Mouse (Mus musculus) layer of hippocampus, postnatal 14 days (tissue): ENCODE measurements around the gene Nrcam. TPM values are rescaled to one million over a fixed set of nuclear protein-coding genes. Genes with fewer than 3 reads are reported as not detected.
A peak's percentile ranks its signal among the peaks of the same experiment; 100 is the strongest.

ENCODE experiments used
- DNase-seq, 2 experiments: peaks; one replicate each; pipeline ENCODE4 v3.0.0; 2021 to 2022; ENCODE audit warnings: low spot score in 2 of 2, mixed read lengths in 1 of 2
- total RNA-seq, 2 experiments: library from RNA; stranded (reverse); gene quantifications; 2 replicates each; pipeline ENCODE4 v1.2.3; 2021

The Nrcam gene
- total RNA-seq, 2 experiments from 2014 or later = 447 to 466 TPM

DNA sequence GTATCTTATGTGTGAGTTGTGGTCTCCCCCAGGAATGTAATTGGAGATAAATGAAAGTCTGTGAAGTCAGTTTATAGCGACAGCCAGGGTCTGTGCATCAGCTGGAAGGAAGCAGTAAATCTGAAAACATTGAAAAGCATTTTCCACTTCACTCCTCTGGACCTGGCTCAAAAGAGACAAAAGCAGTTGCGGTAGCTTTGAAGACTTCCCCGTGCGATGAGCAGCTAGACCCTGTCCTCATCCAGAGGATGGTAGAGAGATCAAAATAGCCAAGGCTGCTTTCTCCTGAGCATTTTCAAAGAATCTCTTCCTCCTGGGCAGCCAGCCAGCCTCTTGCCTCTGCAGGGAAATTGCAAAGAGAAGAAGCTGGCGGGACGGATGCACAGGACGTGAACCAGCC is 102.3 kb downstream of the Nrcam start:
- DNase-seq = peak in 1 of 2 experiments; percentile 44

DNA sequence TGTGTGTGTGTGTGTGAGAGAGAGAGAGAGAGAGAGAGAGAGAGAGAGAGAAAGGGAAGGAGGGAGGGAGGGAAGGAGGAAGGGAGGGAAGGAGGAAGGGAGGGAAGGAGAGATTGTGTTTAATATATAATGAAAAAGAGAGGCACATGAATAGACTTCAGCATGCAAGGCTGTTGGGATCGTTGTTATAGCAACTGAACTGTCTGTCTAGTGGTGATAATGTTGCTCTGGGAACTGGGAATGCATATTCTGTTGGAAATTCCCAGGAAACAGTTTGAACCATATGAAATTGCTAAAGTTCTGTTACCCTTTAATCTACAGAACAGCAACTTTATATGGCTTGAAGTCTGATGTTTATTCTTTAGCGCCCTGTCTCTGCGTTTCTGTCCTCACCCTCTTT is 104.0 kb downstream of the Nrcam start:
- no peak for DNase-seq

DNA sequence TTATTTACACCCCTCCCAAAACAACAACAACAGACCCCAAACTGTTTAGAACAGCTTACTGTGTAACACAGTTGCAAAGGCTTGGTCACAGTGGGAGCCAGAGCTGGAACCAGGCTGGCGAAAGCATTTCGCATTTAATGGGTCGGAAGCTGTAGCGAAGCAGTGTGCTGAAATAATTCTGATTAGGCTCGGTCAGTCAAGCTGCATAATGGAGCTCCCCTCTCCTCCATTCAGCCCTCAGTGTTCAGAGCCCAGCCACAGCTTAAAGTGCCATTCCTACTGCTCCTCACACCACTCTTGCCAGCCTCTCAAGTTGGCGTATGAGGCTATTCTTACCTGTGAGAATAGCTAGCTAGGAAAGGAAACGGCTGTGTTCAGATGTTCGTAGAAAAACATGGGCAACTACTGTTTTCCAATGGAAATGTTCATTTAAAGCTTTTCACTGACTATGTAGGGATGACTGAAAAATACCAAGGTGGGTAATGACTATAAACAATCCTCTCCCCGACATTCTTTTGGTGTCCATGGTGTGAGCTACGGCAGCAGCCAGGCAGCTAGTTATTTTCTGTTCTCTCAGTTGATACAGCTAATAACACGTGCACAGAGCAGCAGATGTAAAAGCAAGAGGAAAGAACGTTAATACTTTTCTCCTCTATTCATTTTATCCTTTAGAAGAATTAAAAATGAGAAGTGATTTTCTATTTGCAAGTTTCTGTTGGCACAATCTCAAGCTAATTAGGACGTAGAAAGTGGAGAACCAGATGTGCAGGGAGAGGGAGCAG is 108.6 kb downstream of the Nrcam start:
- peak in 1 of 2 experiments; percentile 31 for DNase-seq

DNA sequence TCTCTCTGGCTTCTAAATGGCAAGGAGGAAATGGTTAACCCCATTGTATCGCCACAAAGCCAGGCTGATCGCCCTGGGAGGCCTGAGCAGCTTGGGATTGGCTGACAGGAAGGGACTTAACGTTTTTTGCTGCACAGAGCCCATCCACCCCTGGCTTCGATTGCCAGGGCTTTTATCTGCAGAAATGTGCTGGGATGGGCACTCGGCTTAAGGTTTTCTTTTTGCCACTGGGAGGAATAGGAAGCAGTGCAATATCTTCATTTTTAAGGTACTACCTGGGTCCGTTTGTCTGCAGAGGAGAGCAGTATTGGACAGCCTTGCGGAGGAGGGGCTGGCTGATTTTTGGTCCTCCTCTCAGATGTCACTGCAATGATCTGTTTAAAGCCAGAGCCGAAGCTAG is 110.2 kb downstream of the Nrcam start:
- no peak for DNase-seq

DNA sequence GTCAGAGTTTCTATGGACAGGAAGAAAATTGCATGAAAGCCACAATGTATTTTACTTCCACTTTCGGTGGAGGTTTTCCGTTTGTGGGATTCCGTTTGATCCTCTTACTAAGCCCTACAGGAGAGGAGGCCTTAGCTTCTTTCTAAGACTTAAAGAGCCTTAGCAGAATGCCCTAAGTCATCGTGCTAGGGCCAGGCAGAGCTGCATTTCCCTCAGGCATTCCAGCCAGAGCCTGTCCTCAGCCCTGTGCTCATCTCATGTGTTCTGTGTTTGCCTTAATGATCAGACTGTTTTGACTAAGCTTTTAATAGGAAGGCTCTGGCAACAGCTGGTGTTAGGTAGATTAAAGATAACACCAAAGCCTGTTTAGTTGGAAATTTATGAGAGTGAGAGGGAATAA is 111.5 kb downstream of the Nrcam start:
- no peak for DNase-seq

DNA sequence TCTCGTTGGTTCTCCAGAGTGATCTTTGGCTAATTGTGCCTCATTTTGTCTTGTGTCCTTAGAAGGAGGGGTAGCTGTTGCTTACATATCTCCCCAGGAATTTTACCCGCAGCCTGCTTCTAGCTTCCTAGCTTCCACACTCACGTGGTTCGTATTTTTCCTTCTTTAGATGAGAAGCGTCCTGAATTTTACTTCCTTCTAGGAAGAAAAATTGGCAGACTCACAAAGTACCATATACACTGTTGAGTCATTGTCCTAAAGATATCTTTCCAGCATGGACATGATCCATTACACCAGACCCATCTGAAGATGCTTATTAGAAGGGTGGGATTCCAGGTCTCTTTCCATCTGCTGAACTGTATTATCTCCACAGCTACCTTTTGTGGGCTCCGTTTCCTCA is 122.2 kb downstream of the Nrcam start:
- no peak for DNase-seq

DNA sequence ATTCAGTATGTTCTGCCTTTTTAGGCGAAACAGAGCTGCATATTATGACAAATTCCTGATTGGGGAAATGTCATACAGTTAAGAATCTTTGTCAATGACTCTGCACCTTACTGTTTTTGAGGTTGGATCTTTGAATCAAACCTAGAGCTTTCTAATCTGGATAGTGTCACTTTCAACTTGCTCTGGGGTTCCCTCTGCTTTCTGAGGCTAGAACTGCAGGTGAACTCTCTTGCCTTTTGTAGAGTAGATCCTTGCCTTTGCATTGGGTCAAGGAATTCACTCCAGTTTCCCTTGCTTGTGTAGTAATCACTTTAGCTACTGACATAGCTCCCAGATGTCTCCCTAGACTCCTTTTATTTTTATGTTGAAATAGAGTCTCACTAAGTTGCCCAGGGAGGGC is 123.1 kb downstream of the Nrcam start:
- DNase-seq = no peak

DNA sequence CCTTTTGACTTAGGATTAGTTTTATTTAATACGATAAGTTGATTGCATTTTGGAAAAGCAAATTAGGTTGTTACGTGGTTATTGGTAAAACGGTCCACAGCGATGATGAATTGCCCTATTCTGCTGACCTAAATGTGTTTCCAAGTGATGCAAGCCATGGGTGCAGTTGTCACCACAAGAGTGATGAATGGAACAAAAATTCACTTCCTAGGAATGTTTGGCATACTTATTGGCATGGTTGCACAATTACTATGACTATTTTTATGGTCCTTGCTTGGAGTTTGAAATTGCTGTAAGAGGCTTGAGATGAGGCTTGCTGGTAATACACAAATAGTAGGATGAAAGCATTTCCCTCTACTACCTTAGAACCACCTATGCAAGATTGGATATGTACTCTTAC is 125.1 kb downstream of the Nrcam start:
- no peak for DNase-seq

DNA sequence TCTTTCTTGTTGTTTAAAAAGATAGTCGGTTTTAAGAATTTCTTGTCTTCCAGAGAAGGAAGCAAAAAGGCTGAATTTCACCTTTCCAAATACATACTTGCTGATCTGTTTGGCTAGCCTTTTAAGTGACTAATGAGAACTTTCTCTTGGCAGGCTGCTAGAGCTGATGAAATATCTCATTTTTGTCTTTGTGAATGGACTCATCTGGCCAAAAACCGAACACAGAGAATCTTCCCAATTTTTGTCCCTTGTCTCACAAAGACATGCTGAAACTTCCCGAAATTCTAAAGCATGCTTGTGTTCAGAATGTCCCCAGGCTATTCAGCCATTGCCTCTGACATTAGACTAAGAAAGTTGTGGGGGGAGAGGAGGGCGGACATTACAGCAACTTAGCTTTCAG is 129.3 kb downstream of the Nrcam start:
- DNase-seq = peak in 1 of 2 experiments; percentile 45

DNA sequence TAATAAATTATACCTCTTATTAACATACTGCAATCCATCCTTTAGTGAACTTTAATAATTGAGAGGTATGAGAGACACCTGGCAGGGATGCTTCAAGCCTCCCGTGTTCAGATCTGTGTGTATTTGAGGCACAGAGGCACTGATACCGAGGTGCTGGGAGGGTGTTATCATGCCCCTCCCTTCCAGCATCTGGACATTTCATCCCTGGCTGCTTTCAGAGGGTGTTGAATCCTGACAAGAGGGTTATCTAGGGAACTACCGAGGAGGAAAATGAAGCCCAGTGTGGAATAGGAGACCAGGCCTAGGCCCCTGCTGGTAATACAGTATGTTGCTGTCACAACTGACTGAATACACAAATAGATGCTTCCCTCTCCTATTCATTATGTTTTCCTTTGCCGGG is 133.8 kb downstream of the Nrcam start:
- DNase-seq = no peak

DNA sequence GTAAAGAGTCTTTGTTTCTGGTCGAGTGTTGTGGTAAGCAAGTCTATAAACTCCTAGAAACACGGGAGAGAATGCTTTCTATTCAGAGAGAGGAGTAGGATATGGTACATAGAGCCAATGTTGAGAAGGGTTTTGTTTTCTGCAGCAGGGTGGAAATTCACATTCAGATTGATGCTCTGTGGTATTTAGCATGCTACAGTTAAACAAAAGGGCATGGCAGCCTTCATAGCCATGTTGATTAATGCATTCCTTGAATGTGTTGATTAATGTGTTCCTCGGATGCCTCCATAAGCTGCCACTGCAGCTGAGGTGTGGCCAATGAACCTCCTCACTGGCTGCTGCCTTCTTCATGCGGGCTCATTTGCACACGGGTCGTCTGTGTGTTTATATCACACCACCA is 134.3 kb downstream of the Nrcam start:
- no peak for DNase-seq

DNA sequence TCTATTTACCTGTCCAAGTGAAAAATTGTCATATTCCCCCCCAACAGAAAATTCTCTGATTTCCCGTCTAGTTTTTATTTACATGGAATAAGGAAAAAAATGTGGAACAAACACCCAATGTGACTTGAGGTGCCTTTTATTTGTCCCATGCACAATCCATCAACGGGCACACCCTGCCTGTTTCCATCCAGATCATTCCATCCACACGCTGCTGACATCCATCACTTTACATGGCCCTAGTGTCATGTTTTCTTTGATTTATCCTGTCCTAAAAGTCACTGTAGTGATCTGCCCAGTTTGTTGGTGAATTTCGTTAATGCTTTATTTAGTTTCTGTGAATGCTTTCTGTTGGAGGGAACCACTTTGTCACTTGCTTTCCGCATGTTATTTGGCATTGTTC is 142.4 kb downstream of the Nrcam start:
- DNase-seq = no peak

DNA sequence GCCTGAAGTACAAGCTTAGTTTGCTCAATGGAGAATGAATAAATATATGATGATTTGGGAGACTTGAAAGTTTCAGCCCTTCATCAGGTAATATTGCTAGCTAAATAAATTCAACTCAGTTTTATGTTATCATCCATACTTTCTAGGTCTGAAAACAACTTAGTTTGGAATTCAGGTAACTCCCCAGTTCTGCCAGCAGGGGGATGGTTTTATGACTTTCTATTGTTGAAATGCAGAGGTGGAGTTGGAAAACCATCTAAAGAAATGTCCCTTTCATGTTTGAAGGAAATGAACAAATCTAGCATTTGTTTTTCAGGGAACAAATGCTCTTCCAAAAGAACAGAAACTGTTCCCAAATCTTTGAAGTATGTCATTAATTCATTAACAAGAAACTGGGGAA is 146.7 kb downstream of the Nrcam start:
- DNase-seq = no peak

DNA sequence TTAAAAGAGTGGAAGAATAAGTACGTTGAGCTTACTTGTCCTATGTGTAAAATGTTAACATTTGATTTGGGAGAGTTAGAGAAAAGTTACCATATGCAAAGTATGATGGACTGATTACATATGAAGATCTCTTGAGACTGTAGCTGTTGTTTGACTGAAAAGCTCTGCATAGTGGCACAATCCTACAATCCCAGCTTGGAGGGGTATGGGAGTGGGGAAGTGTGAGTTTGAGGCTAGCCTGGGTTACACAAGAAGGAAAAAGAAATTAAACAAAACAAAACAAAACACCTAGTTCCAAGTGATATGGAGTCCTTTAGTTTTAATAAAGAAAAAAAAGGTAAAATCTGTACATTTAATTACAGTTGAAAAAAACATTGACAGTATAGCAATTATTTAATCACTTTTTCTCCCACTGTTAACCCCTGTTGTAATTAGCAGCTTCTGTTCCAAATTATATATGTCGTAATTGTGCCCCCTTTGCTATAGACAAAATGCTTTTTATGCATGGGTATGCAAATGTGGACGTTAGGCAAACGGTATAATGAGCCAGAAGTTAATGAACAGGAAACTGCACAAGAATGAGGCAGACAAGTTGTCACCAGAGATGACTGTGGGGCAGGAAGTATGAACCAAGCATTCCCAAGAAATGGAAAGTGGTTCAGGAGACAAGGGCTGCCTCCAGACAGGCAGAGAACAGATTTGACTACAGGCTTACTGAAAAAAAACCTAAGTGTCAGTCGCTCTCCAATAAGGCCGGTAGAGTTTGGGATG is 150.8 kb downstream of the Nrcam start:
- DNase-seq = no peak

DNA sequence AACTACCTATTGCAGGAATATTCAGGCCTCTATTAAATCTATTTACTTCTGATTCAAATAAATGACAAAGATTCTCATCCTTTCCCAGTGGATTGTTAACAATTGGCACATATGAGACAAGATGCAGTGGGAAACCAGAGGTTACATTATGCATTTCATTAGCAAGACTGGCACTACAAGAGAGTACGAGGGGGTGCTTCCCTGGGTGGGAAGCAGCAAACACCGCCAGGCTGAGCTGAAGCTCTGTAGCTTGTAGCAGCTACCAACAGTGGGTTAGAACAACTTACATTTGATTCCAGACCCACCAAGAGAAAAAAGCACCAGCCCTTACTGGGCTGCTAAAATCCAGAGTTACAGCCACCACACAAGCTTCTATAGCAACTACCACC is 151.3 kb downstream of the Nrcam start:
- no peak for DNase-seq

DNA sequence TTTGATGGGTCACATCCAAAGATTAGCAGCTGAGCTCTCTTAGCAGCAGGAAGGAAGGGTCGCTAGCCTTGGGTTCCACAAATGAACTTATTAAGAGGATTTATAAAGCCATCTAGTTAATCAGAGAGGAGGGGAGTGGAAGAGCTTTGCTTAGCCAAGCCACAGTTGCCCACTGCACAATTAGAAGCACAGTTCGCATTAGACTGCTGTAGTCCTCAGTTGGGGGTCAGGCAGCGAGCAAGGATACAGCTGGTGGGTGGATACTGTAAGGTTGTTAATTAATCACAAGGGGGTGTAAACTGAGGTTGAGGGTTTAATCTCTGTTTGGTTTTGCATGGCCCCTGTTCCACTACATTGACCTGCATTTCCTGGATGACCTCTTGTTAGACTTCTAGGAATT is 152.7 kb downstream of the Nrcam start:
- DNase-seq = no peak

DNA sequence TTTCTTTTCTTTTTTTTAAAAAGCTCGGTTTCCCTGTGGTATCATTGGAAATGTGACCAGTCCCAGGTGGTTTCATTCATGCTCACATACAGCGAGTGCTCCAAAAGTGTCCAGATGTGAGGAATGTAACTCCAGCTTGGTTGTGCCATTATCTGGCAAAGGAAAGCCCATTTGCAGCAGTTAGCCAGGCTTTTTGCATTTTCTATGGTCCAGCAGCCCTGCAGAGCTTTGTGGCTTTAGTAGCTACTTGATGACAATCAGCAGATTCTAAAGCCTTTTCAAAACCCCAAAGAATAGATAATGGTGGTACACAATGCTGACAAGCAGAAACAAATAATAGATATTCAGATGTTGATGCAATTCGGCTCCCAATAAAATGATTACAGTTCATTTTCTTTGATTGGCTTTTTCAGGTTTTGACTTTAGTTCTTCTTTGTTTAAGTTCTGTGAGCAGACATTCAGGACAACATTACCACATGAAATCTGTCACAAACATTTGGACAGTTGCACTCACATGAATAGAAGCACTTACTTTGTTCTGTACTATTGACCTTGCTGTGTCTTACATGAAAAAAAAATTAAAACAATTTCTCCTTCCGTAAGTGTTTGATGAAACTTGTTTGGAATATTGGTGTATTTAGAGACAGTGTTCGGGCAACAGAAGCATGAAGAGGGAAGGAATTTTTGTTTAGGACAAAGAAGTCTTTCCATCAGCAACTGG is 164.2 kb downstream of the Nrcam start:
- no peak for DNase-seq

DNA sequence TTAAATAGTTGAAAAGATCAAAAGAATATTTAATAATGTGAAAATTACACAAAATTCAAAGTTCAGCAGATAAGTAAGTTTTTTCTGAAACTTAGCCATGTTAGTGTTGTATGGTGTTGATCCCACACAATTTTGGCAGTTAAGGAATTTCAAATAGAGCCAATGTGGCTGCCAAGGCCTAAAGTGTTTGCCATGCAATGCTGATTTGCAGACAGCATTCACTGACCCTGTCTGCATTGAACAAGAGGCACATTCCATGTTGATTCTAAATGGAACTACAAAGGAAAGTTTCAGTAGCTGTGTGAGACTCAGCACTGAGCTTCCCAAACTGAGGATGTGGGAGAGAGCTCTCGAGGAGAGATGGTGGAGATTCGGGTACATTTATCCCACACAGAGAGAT is 169.1 kb downstream of the Nrcam start:
- DNase-seq = no peak

DNA sequence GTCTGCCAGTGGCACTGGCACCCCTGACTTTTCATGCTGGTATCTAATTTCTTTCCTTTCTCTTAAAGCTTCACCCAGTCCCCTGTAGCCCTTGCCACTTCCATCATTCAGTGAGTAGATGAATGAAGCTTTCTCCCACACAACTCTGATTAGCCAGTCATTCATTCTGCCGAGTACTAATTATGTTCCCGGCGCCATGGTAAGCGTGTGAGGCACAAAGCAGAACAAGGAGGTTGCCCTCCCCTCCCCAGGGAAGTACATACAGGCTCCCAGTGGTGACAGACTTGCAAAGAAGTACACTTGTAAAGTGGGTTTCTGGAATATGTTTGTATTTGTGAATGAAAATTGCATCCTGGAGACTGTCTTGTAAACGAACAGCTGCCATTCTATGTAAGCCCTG is 170.2 kb downstream of the Nrcam start:
- DNase-seq = peak in 1 of 2 experiments; percentile 48

DNA sequence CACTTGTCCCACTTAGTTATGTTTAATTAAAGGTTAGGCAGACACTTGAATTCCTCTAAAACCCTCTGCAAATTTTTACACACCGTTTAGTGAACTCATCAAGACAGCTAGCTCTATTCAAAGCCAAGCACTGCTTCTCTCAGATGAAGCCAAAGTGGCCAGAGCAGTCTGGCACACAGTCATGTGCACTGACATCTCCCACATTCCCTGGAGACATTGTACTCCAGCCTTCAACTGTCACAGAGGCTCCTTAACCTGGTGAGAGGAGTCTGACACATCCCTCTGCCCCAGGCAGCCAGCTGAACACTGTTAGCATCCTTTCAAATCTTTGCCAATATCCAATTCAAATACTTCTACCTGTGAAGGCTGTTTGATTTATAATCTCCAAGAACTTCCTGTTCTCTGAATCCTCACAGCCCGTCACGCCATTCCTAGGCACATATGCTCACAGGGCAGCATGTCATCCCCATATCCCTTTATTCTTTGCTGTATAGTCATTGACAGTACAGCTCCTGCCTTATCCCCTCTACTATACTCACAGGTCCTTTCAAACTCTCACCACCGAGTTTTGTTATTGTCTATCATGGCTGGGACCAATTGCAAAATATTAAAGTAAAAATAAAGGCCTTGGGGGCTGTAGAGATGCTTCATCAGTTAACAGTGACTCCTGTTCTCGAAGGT is 173.3 kb downstream of the Nrcam start:
- DNase-seq = no peak

DNA sequence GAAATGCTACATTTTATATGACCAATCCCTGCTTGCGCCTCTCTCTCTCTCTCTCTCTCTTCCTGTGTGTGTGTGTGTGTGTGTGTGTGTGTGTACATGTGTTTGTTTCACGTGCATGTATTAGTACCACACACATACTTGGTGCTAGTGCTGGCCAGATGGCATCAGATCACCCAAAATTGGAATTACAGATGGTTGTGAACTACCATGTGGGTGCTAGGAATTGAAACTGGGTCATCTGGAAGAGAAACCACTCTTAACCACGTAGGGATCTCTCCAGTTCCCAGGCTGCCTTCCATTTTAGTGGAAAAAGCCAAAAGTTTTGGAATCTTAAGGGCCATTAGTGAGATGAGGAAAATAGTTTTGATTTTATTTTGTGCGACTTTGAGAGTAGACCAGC is 175.1 kb downstream of the Nrcam start:
- DNase-seq = no peak

DNA sequence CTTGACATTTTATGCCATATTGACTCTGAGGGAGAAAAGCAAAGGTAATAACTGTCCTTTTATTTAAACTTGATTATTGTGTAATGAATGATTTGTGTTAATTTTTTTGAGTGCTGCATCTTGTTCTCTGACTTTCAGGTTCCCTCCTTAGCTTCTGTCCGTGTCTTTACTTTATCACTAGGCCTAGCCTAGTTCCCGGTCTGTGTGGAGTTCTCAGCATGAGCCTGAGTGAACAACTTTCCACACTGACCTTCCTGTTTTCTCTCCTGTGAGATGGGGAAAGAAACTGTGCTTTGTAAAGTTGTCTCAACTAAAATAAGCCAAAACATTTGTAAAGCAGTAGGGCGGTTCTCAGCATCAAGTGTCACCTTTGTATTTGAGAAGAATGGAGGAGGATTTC is 179.9 kb downstream of the Nrcam start:
- DNase-seq = no peak
